Mouse (Mus musculus): ENCODE data around the gene Cldn15.
A peak's percentile ranks its signal among the peaks of the same experiment; 100 is the strongest.

DNA sequence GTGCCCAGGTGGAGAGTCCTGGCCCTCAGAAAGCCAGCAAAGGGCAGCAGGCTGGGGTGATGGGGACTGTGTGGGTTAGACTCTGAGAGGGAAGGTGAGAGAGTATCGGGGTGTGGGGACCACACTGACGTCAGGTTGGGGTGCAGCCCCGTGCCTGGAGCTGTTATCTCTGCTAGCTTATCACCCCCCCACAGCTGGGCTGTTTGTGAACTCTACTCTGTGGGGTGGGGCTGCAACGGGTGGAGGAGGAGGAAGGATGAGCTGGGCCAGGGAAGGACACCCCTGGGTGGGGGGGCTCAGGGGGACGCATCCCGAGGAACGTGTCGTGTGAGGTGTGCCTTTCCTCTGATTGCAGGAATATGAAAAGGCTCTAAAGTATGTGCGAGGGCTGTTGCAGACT, 1.2 kb upstream of the Cldn15 start:
- TF ChIP-seq CTCF (IDR thresholded peaks at IDR 0.05; ENCODE audit: low read depth): no peak
- TF ChIP-seq EP300 (IDR thresholded peaks at IDR 0.05; ENCODE audit: low read depth): peak; percentile 85
